Mouse (Mus musculus) liver, embryonic 14.5 days (tissue): Measurements from ENCODE around the gene Hyou1.

Source experiments
- CTCF ChIP-seq: IDR thresholded peaks from 2 replicates; pipeline ENCODE4 v1.5.1; 2016; ENCODE audit warnings: antibody characterized with exemption, low read depth, control low read depth
- EP300 ChIP-seq: IDR thresholded peaks from 2 replicates; pipeline ENCODE4 v1.6.1; 2016; ENCODE audit warnings: antibody characterized with exemption, low read depth

GRCm38 (mm10) chr9:44399114-44399794, 20.0 kb downstream of the Hyou1 start:
- no peak for TF ChIP-seq CTCF
- no peak for TF ChIP-seq EP300
